Mouse (Mus musculus) G1E-ER4 (cell line): ENCODE data around the gene Baiap2. TPM values are rescaled to one million over a fixed set of nuclear protein-coding genes. Genes with fewer than 3 reads are reported as not detected.

Source experiments
- GATA1 ChIP-seq: IDR thresholded peaks from one replicate; pipeline ENCODE4 v1.8.0; 2012; ENCODE audit warnings: low read length, inconsistent platforms
- polyA plus RNA-seq: library from polyadenylated mRNA; stranded (reverse); fragments of >175 nt; gene quantifications from 2 replicates; pipeline ENCODE4 v1.2.3, GENCODE M21; 2012

The Baiap2 gene
- polyA plus RNA-seq, 1 experiment: 9.1 TPM

DNA sequence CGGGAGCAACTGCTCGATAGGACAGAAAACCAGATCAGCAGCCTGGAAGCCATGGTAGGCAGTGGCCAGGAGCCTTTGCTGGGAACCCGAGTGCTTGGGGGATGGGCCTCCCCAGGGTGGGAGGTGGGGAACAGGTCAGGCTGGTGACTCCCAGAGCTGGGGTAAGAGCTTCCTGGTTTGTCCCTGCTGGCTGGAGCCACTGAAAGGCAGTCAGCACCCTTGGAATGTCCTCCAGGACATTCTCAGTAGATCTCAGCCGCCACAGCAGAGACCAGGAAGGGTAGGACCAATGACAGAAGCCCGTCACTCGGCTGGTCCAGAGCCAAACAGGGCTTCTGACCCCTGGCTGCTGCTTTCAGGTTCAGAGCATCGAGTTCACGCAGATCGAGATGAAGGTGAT, 26.9 kb upstream of the Baiap2 start:
- TF ChIP-seq GATA1: no peak

DNA sequence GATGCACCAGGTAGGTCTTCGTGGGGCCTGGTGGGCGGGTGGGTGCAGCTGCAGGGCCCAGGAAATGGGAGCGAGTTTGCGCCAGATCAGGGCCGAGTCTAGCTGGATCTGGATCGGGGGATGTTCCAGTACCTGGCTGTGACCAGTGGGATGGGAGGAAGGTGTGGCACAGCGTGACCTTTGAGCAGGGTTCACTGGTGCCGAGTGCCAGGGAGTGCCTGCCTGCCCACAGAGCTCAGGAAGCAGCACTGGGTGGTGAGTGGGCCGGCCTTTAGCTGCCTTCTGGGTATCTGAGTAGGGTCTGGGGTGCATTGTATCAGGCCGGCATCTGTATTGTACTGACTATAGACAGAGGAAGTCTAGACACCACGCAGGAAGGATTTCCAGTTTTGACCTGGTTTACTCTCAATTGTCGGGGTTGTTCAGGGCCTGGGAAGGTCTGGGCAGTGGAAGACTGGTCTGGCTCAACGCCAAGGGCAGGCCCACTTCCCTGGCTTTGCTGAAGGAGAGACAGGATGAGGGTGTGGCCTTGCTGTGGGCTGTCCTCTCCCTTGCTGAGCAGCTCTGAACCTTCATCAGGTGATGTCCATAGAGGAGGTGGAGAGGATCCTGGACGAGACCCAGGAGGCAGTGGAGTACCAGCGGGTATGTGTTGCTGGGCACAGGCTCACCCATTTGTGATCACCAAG, 26.3 kb upstream of the Baiap2 start:
- TF ChIP-seq GATA1: no peak

DNA sequence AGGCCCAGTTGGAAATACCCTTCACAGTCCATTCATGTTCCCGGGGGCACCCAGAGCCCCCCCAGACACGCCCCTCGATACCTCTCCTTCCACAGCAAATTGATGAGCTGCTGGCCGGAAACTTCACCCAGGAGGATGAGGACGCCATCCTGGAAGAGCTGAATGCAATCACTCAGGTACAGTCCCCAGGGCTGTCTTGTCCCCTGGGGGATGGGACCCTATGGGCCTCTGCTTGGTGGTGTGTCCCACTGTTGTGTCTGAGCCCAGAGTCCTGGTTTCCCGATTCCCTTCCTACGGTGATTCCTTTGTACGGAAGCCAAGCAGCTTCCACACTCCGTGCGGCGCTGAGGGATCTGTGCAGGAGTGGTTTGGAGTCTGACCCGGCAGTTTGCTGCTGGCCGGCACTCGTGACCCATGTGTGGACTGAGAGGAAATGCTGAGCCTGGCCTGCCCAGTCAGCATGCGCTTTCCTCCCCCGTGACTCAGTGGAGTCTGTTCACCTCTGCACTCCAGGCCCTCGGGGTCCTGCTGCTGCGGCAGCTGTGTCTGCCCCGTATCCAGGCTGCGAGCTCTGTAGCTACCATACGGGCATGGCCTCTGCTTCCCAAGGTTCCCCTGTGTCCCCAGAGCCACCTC, 25.6 kb upstream of the Baiap2 start:
- no peak for TF ChIP-seq GATA1

DNA sequence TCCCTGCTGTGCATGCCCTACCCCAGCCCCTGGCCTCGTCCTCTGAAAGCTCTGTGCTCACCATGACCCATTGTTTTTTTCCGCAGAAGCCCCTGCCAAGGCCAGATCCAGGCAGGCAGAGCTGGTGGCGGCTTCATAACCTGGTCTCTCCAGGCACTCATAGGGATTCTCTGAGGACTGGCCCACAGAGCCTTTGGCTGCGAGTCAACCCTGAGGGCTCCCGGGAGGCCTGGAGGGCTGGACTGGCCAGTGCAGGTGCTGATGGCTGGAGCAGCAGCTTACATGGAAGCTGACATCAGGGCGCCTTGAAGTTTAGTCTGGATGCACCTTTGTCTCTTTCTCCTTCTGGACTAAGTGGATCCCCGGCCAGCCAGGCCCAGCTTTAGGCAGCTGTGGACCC, 24.0 kb upstream of the Baiap2 start:
- no peak for TF ChIP-seq GATA1

DNA sequence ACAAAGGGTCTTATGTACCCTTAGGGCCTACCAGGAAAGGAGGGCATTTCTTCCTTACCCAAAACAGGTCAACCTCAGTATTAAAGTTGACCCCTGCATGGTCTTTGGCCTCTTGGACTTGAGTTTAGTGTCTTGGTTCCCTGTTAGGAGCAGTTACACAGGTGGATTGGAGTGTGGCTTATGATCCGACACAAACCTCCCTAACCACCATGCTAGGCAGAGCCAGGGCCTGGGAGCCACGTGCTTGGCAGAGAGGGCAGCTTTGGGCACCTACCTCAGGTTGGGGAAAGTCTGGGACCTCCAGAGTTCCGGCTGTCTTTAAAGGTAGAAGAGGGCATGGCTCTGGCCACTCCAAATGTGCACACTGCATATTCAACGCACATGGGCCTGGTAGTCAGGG, 23.1 kb upstream of the Baiap2 start:
- no peak for TF ChIP-seq GATA1

DNA sequence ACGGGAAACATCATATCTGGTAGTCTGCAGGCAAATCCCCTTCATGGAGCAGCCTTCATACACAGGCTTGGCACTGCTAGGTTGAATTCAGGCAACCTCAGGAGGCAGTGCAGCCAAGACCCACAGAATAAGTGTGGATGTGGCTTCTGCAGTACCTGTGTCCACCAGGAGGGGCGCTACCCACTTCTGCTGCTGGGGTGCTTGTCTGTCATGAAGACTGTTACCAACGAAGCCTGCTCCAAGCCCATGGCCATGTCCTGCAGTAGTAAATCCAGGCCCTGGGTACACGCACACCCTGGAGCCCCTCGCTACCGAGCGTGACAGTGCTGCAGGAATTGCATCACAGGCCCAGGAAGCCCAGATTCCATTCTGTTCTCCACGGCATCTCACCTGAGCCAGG, 22.7 kb upstream of the Baiap2 start:
- TF ChIP-seq GATA1: no peak

DNA sequence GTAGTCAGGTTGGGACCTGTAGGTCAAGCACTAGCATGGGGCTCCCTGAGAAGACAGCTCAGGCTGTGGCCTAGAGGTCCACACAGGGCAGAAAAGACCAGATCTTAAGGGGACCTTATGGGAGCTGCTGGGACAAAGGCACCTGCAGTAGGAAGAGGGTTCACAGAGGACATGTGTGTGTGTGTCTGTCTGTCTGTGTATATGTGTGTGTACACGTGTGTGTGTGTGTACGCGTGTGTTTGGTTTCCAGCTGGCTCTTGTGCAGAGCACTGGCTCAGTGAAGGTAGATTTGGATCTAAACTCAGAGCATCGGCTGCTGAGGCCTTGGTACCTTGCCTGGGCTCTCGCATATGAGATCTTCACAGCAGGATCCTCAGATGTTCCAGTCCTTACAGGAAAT, 21.9 kb upstream of the Baiap2 start:
- TF ChIP-seq GATA1: no peak

DNA sequence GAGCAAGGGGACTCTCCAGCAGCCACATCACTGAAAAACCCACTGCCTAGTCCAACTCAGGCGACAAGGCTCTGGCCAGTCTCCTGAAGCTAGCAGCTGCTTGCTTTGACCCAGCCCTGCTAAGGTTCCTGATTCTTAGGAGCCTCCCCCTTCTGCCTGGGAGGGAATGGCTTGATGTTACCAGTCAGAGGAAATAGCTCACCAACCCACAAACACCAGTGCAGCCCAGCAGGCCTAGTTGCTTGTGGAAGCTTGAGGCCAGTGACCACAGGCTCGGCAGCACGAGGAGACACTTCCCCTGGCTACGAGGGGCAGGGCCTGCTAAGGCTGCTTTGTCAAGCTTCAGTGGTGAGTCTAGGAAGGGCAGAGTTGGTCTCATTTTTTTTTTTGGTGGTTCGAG, 17.4 kb upstream of the Baiap2 start:
- TF ChIP-seq GATA1: no peak

DNA sequence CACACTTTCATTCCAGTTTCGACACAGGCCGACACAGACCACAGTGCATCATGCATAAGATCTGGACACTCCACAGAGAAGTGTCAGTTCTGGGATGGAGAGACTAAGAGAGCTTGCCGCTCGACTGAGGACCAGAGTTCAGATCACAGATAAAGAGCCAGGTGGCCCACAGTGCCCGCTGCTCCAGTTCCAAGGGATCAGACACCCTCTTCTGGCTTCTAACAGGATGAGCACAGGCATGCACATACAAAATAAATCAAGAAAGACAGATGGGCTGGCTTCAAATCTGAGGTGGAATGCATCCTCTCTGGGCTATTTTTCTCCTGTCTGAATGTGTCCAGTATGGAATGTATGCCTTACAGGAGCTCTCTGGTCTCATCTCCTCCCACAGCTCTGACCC, 15.8 kb upstream of the Baiap2 start:
- no peak for TF ChIP-seq GATA1

DNA sequence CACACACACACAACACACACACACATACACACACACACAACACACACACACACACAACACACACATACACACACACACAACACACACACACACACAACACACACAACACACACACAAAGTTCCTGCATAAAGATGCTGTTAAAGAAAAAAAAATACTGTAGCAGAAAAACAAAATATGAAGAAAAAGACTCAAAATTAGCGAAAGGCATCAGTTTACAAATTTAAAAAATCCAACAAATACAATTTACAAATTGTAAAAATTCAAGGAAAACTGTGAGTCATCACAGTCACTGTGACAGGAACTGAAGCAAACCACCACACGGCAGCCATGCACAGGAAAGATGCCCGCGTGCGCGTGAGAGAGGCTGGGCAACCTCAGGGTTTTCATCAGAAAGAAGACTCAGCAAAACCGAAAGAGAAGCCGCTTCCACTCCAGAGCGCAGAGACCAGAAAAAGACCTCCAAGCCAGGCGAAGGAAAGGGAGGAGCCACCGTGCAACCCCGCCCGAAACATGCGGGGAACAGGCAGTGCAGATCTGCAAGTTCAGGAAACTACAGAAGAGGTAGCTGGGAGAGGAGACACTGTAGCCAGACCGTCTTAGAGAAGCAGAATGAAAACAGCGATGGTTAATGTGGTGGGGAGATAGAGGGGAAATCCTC, 14.4 kb upstream of the Baiap2 start:
- no peak for TF ChIP-seq GATA1

DNA sequence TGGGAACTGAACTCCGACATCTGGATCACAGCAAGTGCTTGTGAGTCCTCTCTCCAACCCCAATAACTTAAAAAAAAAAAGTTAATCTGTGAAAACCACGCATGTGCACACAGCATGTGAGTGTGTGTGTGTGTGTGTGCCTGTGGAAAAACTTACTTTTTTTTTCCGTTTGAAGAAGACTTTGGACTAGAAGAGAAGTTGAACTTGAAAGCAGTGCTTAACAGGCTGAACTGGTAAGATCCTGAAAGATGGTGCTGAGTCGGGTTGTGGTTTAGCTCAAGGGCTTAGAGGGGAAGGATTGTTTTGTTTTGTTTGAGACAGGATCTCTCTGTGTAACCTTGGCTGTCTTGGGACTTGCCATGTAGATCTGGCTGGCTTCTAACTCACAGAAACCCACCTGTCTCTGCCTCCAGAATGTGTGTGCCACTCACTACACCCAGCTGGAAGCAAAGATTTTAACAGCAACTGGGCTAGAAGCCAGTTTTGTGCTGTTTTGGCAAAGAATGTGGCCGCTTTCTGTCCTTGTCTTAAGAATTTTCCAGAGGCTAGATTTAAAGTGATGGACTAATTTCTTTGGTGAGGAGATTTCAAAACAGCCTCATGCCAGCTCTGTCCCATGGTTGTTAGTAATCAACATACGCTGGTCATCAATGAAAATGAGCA, 12.8 kb upstream of the Baiap2 start:
- TF ChIP-seq GATA1: no peak

DNA sequence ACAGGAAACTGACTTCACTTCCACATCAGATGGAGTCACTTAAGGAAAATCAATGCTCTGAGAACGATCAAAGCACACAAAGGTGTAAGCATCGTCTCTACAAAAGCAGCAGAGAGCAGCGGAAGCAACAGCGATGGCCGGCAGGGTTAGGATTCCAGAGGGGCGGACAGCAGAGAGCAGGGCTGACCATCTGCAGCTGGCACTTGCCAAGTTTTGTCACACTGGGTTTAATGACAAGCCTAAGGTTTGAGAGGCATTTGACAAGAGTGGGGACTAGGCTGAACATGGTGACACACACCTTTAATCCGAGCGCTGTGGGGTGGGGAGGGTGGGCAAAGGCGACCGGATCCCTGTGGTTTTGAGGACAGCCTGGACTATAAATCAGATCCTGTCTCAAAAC, 10.8 kb upstream of the Baiap2 start:
- TF ChIP-seq GATA1: no peak

DNA sequence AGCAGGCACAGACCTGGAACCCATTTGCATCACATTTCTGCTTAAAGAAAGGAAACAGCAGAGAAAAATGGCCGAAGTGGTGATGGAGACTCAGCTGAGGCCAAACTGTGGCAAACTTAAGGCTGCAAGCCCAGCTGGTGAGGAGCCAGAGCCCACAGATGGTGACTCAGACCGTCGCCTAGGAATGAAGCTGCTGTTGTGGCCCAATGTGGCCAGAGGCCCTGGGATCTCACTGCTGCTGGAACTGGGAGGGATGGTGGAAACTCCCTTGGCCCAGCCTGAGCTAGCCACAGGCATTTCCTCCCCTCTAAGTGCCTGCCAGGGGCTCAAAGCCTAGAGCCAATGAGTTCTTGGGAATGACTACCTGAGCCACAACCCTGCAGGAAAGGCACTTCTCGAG, 9.4 kb upstream of the Baiap2 start:
- no peak for TF ChIP-seq GATA1

DNA sequence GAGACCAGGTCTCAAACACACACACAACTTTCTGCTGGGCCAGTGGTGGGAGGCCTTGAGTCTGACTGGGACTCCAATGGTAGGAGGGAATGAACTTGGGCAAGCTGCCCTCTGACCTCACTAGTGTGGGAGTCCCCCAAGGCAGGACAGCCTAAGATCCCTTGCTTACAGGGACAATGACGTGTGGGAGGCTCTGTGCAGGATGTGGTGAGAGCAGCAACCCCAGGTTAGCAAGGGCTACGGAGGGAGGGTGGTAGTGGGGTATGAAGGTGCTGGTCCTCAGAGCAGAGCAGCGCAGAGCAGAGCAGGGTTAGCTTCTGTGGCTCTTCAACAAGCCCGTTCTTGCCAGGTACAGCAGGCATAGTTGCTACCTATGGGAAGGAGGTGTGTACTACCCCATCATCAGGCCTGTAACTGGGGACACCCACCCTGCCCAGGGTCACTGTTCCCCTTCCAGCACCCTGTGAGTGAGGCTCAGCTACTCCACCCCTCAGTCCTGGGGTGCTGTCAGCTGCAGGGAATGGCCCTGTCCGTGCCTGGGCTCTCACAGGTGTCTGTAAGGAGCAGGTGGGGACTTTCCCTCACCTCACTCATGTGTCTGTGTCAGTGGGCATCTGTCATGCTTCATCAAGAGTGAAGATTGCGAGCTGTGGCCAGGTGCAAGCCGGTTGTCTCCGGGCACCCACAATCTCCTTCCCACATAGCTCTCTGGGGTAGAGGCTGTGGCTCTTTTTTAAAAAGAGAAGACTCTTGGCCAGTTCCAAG, 8.6 kb upstream of the Baiap2 start:
- TF ChIP-seq GATA1: no peak

DNA sequence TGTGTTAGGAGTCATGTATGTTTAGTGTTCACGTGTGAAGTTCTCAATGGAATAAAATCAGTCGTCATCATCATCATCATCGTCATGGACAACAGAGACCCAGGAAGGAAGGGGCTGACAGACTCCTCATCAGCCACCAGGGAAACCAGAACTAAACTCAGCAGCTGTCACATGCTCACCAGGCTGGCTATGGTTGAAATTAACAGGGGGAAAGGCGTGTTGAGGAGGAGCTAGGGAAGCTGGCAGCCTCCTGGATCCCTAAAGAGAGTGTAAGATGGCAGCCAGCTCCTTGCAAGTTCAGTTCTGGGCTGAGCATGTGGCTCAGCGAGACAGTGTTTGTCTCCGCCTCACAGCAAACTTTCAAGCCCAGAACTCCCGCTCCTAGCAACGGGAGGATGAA, 7.8 kb upstream of the Baiap2 start:
- no peak for TF ChIP-seq GATA1

DNA sequence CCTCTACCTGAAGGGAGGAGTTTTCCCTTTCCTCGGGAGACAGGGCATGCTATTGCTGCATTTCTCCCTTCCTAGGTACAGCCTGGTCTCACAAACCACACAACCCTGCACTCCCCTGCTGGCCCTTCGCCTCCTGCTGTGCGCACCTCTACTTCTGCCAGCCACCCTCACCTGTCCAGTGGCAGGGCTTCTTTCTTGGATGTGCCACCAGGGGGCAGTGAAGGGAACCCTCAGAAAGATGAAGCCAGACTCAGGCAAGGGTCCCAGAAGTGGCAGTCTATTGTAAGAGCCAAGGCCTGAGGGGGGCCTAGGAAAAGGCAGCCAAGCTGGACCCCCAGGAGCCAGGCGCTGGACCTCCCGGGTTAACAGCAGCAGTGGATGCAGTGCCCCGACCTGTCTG, 7.1 kb upstream of the Baiap2 start:
- no peak for TF ChIP-seq GATA1
